Mouse (Mus musculus) stomach, postnatal 0 days (tissue): Measurements from ENCODE around the gene Sult6b1. TPM values are rescaled to one million over a fixed set of nuclear protein-coding genes. Genes with fewer than 3 reads are reported as not detected.

Source experiments
- ATAC-seq: fragments of 200-750 bp; cut with Nextera tagmentation; 2 replicates; pipeline ENCODE4 v1.8.0; 2017; ENCODE audit not compliant: low FRiP score, low TSS enrichment
- DNase-seq: peaks from one replicate; pipeline ENCODE4 v3.0.0-alpha.2; 2016; ENCODE audit warnings: low spot score
- H3K27ac ChIP-seq: fragments of 300-500 bp; sonication (generic); replicated peaks from 2 replicates; pipeline ENCODE4 v1.5.1; 2014; ENCODE audit warnings: mild to moderate bottlenecking, control low read depth
- H3K27me3 ChIP-seq: fragments of 300-500 bp; sonication (generic); 2 replicates; pipeline ENCODE4 v1.6.1; 2014; ENCODE audit warnings: low read length; ENCODE audit not compliant: control insufficient read depth, insufficient read depth
- H3K36me3 ChIP-seq: fragments of 300-500 bp; sonication (generic); 2 replicates; pipeline ENCODE4 v1.6.1; 2014; ENCODE audit warnings: low read length, mixed read lengths; ENCODE audit not compliant: control insufficient read depth, insufficient read depth
- H3K4me1 ChIP-seq: fragments of 300-500 bp; sonication (generic); replicated peaks from 2 replicates; pipeline ENCODE4 v1.6.1; 2014; ENCODE audit warnings: antibody characterized with exemption; ENCODE audit not compliant: control insufficient read depth, insufficient read depth
- H3K4me2 ChIP-seq: fragments of 300-500 bp; sonication (generic); replicated peaks from 2 replicates; pipeline ENCODE4 v1.6.1; 2014; ENCODE audit warnings: low read depth, mild to moderate bottlenecking, control low read depth, moderate library complexity
- H3K4me3 ChIP-seq: fragments of 300-500 bp; sonication (generic); 2 replicates; pipeline ENCODE4 v1.5.1; 2014; ENCODE audit warnings: low read depth, low read length, control low read depth
- H3K9ac ChIP-seq: fragments of 300-500 bp; sonication (generic); 2 replicates; pipeline ENCODE4 v1.6.1; 2014; ENCODE audit warnings: mild to moderate bottlenecking, low read length, control low read depth, mixed read lengths
- H3K9me3 ChIP-seq: fragments of 300-500 bp; sonication (generic); 2 replicates; pipeline ENCODE4 v1.6.1; 2016; ENCODE audit warnings: low read length; ENCODE audit not compliant: control insufficient read depth
- CTCF ChIP-seq: IDR thresholded peaks from 2 replicates; pipeline ENCODE4 v1.5.1; 2016; ENCODE audit warnings: antibody characterized with exemption, low read depth, mild to moderate bottlenecking, moderate library complexity
- EP300 ChIP-seq: optimal IDR thresholded peaks from 2 replicates; pipeline ENCODE3; 2016; ENCODE audit warnings: antibody characterized with exemption
- WGBS: fragments of 180-500 bp; shearing (Covaris S2); extraction: QIAGEN DNeasy Blood & Tissue Kit; methylation state at CpG from one replicate; pipeline ENCODE4 v1.1.7; 2014; 5-methylcytosine and 5-hydroxymethylcytosine counted together
- polyA plus RNA-seq: library from polyadenylated mRNA; unstranded; fragments of >200 nt; fragmentation: Nextera tagmentation; extraction: Ambion mirVana; gene quantifications from 2 replicates; pipeline ENCODE4 v1.2.1, GENCODE M21; 2015

Gene Sult6b1
- polyA plus RNA-seq, result 0.07 and 0.12 TPM in 2 replicates

- ATAC-seq (no peak), DNase-seq (no peak)
- 80% methylated on average over 5 of the region's 5 CpGs for WGBS
- no peak within 1 kb of the TSS for H3K9ac ChIP-seq
- H3K4me2 ChIP-seq, result no peak within 1 kb of the TSS
- H3K4me1 ChIP-seq, result no peaks in the 10 kb centered on the region
- no peaks in the 10 kb centered on the region for H3K36me3 ChIP-seq
- TF ChIP-seq CTCF, result no peak
- TF ChIP-seq EP300, result no peak
- no peak within 1 kb of the TSS for H3K27ac ChIP-seq
- H3K27me3 ChIP-seq, result no peaks in the 10 kb centered on the region
- no peak within 1 kb of the TSS for H3K4me3 ChIP-seq
- no peaks in the 10 kb centered on the region for H3K9me3 ChIP-seq
Observed at GRCm38 (mm10) chr17:78906892-78907291, at the start of gene Sult6b1. Gene Sult6b1 (minus strand): TSS chr17:78906992.

- DNase-seq, result no peak
- WGBS, result 62% methylated on average over 8 of the region's 8 CpGs
Observed at GRCm38 (mm10) chr17:78953240-78953639, 46.4 kb upstream of the Sult6b1 start.

GRCm38 (mm10) chr17:78952070-78952469 lies 45.3 kb upstream of the Sult6b1 start:
- Histone ChIP-seq H3K4me3 (no peak overlapping the region), H3K4me1 (no peaks in the 10 kb centered on the region), H3K9me3 (no peaks in the 10 kb centered on the region), H3K36me3 (peaks cover 17% of the 10 kb centered on the region; the same call in 1 of the 2 replicates), H3K27ac (no peak overlapping the region), H3K9ac (no peak overlapping the region), H3K27me3 (no peaks in the 10 kb centered on the region), H3K4me2 (no peak overlapping the region)
- ATAC-seq (no peak), DNase-seq (no peak)
- TF ChIP-seq EP300 (no peak), CTCF (no peak)
- WGBS, result 85% methylated on average over 5 of the region's 5 CpGs

More at GRCm38 (mm10) chr17:78953240-78953639, 46.4 kb upstream of the Sult6b1 start:
- H3K27me3 ChIP-seq, result no peaks in the 10 kb centered on the region
- no peak overlapping the region for H3K27ac ChIP-seq
- H3K4me1 ChIP-seq, result no peaks in the 10 kb centered on the region
- no peaks in the 10 kb centered on the region for H3K9me3 ChIP-seq
- no peak overlapping the region for H3K4me2 ChIP-seq
- H3K4me3 ChIP-seq, result no peak overlapping the region
- ATAC-seq, result no peak
- peaks cover 18% of the 10 kb centered on the region; the same call in 1 of the 2 replicates for H3K36me3 ChIP-seq
- no peak overlapping the region for H3K9ac ChIP-seq
- no peak for TF ChIP-seq EP300
- no peak for TF ChIP-seq CTCF

- H3K4me3 ChIP-seq, result no peak overlapping the region
- 95% methylated on average over 5 of the region's 5 CpGs for WGBS
- no peaks in the 10 kb centered on the region for H3K9me3 ChIP-seq
- no peak for TF ChIP-seq EP300
- TF ChIP-seq CTCF, result no peak
- no peak overlapping the region for H3K4me2 ChIP-seq
- ATAC-seq, result no peak
- peaks cover 20% of the 10 kb centered on the region; the same call in 1 of the 2 replicates for H3K36me3 ChIP-seq
- DNase-seq, result no peak
- H3K4me1 ChIP-seq, result no peaks in the 10 kb centered on the region
- H3K27me3 ChIP-seq, result no peaks in the 10 kb centered on the region
- no peak overlapping the region for H3K9ac ChIP-seq
- H3K27ac ChIP-seq, result no peak overlapping the region
Observed at GRCm38 (mm10) chr17:78951225-78951624, 44.4 kb upstream of the Sult6b1 start.

GRCm38 (mm10) chr17:78942579-78942978 lies 35.8 kb upstream of the Sult6b1 start:
- no peaks in the 10 kb centered on the region for H3K27me3 ChIP-seq
- WGBS, result 44% methylated on average over 11 of the region's 11 CpGs
- H3K4me1 ChIP-seq, result no peaks in the 10 kb centered on the region
- no peak overlapping the region for H3K27ac ChIP-seq
- DNase-seq (no peak), ATAC-seq (no peak)
- H3K9me3 ChIP-seq, result no peaks in the 10 kb centered on the region
- no peak overlapping the region for H3K4me2 ChIP-seq
- no peak overlapping the region for H3K9ac ChIP-seq
- TF ChIP-seq EP300 (no peak), CTCF (no peak)
- H3K36me3 ChIP-seq, result peaks cover 3% of the 10 kb centered on the region; the same call in 1 of the 2 replicates
- no peak overlapping the region for H3K4me3 ChIP-seq

GRCm38 (mm10) chr17:78938927-78939326 lies 32.1 kb upstream of the Sult6b1 start:
- ATAC-seq, result no peak
- 88% methylated on average over 4 of the region's 4 CpGs for WGBS

More at GRCm38 (mm10) chr17:78938927-78939326, 32.1 kb upstream of the Sult6b1 start:
- H3K4me1 ChIP-seq, result no peaks in the 10 kb centered on the region
- H3K27ac ChIP-seq, result no peak overlapping the region
- H3K27me3 ChIP-seq, result no peaks in the 10 kb centered on the region
- H3K4me3 ChIP-seq, result no peak overlapping the region
- H3K36me3 ChIP-seq, result no peaks in the 10 kb centered on the region; the same call in 1 of the 2 replicates
- no peaks in the 10 kb centered on the region for H3K9me3 ChIP-seq
- TF ChIP-seq EP300 (no peak), CTCF (no peak)
- H3K9ac ChIP-seq, result no peak overlapping the region
- no peak overlapping the region for H3K4me2 ChIP-seq
- no peak for DNase-seq
